Mouse (Mus musculus): ENCODE results near the gene Olfr283.
"Not testable (repeated sequence)": the region's sequence is repeated elsewhere in the genome, so short reads cannot be mapped to it uniquely, and the experiment has no call there.

Gene Olfr283

DNA sequence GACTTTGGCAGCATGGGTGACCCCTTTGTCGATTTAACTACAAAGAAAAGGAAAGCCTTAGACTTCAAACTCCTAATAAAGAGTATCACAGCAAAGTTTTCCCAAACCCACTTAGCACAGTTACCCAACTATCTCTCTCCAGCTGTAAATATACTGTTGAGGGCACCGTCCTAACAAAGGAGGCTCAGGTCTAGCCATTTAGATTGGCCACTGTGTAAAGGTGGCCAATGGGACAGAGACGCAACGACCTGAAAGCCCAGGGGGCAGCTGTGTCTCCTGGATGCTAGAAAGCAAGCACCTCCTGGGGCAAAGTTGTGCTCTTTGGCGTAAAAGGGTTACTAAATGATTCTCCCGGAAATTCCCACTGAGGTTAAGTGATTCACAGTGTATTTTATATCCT is at the start of gene Olfr283:
TSS of gene Olfr283 (minus strand) at position 101 of the 400 bp plus-strand sequence.
- ATAC-seq (ENCODE audit: low TSS enrichment): no peak

DNA sequence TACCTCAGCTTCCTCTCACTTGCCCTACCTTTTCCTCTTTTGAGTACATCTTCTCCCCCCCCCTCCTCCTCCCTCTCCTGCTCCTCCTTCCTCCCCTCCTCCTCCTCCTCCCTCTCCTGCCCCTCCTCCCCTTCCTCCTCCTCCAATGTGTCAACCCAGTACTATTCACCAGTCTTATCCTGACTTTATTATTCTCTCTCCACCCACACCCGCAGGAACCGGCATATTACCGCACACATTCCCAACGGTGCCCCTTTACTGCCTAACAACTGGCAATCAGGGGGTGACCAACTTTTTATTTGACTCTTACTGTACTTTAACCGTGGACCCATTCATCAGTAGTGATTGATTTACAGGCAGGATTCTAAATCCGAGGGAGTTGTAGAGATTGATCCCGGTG is 44.4 kb upstream of the Olfr283 start:
- ATAC-seq (ENCODE audit: low TSS enrichment): no peak

DNA sequence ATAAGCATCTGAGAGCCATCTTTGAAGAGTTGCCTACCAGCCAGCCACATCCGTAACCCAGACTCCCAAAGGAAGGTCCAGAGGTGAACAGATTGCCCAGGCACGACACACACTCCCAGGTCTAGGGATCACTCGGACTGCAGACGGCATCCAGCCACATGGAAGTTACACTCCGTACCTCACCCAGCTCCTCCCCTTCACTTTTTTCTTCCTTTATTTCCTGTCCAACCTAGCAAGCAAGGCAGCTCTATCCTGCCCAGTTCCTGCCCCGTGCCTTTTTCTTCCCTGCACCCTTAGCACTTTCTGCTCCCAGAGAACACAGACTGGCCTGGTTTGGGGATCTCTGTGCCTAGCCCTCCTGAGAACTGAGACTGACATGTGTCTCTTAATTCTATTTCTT is 44.0 kb upstream of the Olfr283 start:
- no peak for ATAC-seq (ENCODE audit: low TSS enrichment)

DNA sequence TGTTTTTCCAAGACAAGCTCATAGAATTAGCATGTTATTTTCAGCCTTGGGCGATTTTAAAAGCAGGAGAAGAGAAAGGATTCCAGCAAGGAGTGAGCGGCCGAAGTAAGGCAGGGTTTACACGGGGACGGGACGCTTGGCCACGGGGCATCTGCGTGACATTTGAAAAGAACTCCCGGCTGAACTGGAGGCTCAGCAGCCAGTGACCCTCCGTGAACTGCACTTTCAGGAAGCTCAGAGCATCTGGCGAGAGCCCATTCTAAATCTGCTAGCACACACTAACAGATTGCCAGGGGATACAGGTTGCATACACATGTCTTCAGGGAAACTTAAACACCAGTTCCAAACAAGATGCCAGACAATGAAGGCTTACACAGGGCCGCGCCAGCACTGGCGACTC is 43.6 kb upstream of the Olfr283 start:
- no peak for ATAC-seq (ENCODE audit: low TSS enrichment)

DNA sequence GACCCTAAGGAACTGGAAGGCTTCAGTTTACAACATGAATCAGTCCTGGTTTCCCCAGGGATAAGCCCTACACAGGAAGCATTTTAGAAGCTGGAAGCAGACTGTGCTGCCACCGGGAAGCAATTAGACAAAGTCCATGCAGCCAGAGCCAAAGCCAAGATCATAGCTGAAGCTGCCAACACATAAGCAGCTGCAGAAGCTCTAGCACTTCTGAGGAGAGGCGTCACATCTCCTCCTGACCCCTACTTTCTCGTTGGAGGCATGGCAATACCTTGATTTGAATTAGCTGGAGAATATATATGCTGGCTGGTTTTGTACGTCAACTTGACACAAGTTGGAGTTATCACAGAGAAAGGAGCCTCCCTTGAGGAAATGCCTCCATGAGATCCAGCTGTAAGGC is 40.2 kb upstream of the Olfr283 start:
- no peak for ATAC-seq (ENCODE audit: low TSS enrichment)

DNA sequence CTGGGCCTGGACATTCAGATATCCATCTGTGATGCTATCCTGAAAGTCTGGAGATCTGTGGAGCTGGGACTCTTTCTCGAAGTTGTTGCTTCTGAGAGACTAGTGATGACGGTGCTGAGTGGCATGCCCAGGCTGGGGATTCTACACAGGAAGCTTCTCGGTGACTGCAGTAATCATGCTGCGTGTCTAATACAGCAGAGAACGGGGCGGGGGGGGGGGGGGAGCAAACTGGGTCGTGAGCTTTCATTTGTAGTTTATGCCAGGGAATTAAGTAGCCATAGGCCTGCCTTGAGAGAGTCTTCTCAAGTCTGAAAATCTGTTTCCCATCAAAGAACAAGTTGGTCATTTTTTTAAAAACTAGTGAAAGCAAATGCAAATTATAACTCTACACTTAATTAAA is 37.4 kb upstream of the Olfr283 start:
- no peak for ATAC-seq (ENCODE audit: low TSS enrichment)

DNA sequence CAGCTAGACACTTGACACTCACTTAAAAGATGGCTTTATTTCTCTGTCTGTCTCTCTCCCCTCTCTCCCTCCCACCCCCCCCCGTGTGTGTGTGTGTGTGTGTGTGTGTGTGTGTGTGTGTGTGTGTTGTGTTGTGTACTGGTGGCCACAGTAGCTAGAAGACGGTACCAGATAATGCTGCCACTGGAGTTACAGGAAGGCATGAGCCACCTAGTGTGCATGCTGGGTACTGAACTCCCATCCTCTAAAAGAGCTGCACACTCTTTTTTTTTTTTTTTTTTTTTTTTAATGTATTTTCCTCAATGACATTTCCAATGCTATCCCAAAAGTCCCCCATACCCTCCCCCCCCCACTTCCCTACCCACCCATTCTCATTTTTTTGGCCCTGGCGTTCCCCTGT is 36.5 kb upstream of the Olfr283 start:
- not testable (repeated sequence) for ATAC-seq (ENCODE audit: low TSS enrichment)

DNA sequence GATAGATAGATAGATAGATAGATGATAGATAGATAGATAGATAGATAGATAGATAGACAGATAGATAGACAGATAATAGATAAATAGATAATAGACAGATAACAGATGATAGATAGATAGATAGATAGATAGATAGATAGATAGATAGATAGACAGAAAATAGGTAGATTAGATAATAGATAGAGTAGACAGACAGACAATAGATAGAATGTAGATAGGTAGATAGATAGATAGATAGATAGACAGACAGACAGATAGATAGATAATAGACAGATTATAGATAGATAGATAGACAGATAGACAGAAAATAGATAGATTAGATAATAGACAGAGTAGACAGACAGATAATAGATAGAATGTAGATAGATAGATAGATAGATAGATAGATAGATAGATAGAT is 36.1 kb upstream of the Olfr283 start:
- not testable (repeated sequence) for ATAC-seq (ENCODE audit: low TSS enrichment)

DNA sequence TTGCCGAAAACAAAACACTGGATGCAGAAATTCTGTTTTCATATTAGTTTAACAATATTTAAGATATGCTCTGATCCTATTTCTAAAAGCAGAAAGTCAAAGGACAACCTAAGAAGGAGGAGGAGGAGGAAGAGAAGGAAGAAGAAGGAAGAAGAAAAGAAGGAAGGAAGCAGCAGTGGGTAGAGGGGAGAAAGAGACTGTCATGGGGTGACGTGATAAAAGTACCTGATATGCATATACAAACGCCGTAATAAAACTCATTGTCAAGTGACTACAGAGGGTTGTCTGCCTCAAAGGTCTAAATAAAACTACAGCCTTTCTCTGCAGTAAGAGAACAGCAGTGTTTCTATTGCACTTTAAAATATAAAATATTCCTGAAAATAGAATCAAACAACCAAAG is 35.2 kb upstream of the Olfr283 start:
- no peak for ATAC-seq (ENCODE audit: low TSS enrichment)

DNA sequence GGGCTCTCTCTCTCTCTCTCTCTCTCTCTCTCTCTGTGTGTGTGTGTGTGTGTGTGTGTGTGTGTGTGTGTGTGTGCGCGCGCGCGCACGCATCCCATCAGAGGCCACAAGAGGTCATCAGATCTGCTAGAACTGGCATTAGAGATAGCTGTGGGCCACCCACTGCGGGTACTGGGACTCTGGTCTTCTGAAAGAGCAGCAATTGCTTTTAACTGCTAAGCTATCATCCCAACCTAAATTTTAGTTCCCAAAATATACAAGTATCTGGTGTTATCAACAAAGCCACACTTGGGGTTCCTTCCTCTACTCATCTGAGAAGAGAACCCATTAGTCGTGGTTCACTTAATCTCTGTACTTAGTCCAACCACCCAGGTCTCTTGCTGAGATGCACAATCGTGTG is 29.5 kb upstream of the Olfr283 start:
- ATAC-seq (ENCODE audit: low TSS enrichment): no peak

DNA sequence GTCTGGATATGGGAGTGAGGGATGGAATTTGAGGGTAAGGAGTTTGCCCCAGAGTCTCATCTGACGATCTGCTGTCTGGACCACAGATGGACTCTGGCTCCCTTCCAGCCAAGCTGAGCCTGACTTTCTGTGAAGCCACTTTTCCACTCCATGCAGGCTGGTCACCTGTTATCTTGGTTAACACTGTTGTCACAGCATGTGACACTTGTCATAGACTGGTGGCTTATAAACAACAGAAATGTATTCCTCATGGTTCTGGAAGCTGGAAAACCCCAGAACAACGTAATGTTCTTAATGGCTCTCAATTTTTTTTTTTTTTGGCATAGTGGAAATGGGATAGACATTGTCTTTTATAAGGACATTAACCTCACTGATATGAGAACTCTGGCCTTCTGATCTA is 28.9 kb upstream of the Olfr283 start:
- no peak for ATAC-seq (ENCODE audit: low TSS enrichment)

DNA sequence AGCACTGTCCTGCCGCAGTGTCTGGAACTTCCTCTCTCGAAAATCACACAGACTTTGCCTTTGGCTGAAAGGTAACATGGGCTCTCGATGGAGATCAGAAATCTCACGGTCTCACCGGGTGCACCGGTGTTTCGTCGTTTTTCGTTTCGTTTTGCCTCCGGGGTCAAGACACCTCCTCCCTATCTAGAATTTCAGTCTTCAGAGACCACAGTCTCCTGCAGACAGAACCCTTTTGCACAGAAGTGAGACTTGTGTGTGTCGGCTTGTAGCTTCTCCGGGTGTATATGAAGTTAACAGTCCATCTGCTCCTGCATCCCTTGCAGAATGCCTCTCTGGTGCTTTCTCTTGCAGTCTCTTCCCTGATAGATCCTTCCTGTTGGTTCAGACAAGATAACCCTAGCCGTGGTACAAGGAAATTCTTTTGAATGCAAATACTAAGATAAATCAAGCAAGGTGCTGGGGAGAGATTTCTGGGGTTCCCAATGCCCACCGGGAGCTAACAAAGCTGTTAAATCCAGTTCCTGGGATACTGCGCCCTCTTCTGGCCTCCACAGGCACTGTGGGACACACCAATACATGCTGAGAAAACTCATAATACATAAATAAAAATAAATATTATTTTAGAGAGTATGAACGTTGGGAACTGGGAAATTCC is 27.8 kb upstream of the Olfr283 start:
- peak; percentile 50; the same call in 1 of the 2 replicates for ATAC-seq (ENCODE audit: low TSS enrichment)

DNA sequence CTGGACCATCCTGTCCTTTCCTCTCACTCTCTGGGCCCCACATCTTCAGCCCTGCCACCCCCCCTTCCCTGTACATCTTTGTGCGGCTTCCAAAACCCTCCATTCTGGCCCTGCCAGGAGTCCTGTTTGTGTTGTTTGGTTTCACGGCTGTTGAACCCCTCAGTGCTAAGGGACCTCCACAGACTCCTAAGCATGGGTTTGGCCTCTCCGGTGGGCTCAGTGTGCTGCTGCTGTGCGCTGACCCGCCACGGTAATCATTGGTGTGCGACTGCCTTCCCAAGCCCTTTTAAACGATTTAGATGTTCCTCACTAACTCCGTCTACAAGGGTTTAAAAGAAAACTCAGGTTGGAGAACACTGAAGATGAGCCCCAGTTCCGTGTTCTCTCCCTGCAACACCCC is 21.6 kb upstream of the Olfr283 start:
- no peak for ATAC-seq (ENCODE audit: low TSS enrichment)

DNA sequence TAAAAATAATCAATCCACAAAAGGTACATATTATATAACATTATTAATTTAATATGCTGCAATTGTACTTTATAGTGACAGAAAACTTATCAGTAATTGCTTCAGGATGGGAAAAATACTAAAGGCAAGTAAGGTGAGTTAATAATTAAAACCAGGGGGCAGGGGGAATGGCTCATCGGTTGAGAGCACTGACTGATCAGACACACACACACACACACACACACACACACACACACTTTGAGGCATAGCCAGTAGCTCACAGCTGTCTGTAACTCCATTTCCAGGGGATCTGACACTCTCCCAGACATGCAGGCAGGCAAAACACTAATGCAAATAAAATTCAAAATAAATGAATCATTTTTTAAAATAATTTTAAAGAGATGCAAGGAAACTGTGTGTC is 16.4 kb upstream of the Olfr283 start:
- ATAC-seq (ENCODE audit: low TSS enrichment): no peak

DNA sequence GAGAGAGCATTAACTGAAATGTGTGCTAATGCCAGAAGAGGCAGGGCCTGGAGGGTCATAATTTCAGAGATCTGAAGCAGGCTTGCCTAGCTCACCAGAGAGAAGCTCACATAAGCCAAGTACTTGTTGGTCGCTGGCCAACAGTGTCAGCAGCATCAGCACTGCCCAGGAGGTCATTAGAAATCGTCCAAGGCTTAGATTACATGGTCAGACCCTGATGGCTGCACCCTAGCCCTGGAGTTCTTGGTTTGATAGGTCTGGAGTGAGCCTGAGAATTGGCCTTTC is 11.1 kb upstream of the Olfr283 start:
- no peak for ATAC-seq (ENCODE audit: low TSS enrichment)

DNA sequence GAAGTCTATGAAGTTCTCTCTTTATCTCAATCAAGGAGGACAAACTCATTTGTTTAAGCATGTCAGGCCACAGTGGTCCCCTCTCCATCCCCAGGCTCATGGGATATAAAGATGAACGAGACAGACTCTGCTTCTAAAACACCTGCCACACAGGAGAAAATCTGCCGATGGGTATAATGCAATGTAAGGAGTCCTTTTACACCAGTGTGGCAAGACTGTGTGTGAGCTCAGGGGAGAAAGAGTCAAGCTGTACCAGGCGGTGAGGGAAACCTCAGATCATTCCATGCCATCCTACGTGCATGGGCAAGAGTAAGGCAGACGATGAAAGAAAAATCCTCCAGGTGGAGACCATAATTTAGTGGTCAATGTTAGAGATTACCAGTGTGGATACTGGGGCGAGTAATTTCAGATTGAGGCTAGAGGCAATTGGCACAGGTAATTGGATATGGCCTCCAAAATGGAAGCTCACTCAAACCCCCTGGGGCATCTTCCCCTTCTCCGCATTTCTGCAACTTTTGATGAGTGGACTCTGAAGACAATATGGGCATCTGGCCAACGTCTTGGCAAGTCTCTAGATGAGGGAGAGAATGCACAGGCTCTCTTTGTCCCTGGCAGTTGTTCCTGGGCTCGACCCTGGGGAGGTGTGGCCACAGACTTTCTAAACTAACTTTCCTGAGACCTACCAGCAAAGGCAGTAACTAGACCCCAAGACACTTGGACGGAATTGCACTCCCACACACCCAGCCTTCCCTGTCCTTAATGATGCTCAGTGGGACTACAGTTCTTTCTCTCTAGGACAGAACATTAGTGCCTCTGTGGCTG is 10.5 kb upstream of the Olfr283 start:
- ATAC-seq (ENCODE audit: low TSS enrichment): no peak

DNA sequence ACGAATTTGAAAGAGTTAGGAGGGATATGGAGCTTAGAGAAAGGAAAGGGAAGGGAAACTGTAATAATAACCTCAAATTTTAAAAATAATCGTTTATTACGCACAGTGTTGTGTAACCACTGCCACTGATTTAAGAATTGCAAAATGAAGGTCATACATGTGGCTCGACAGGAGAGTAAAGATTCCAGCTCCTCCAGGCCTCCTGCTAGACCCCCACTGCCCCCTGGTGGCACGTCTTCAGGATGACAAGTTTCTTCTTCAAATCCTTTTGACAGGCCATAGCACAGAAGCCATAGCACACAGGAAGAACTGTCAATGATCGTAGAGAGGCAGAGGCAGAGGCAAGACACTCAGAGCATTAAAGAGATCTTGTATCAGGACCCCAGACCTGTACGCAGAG is 9.1 kb upstream of the Olfr283 start:
- ATAC-seq (ENCODE audit: low TSS enrichment): peak; percentile 78

DNA sequence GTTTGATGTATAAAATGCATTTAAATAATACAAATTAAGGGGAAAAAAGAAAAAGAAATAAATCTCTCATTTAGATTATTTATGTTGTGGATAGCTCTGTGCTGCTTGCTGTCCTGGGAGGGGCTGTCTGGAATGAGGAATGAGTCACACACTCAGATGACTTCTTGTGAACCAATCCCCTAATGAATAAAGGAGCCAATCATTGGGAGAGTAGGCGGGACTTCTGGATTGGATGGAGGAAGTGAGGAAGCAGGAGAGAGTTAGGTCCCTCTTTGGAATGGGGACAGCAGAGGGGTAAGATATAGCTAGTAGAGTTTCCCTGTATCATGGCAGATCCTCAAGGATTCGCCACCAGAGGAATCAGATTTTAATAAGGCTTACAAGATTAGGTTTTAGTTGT is 6.9 kb upstream of the Olfr283 start:
- ATAC-seq (ENCODE audit: low TSS enrichment): no peak

DNA sequence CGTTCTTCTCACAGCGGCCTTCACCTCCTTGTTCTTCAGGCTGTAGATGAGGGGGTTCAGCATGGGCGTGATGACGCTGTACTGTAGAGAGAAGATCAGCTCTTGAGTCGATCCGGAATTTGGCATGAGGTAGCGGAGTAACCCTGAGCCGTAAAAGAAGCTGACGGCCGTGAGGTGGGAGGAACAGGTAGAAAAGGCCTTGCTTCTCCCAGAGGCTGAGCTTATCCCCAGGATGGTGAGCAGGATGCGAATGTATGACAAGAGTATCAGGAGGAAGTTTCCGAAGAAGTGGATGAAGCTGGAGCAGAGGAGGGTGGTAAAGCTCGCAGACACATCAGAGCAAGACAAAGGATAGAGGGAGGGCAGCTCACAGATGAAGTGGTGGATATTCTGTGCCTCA is 2.5 kb downstream of the Olfr283 start:
- ATAC-seq (ENCODE audit: low TSS enrichment): no peak

DNA sequence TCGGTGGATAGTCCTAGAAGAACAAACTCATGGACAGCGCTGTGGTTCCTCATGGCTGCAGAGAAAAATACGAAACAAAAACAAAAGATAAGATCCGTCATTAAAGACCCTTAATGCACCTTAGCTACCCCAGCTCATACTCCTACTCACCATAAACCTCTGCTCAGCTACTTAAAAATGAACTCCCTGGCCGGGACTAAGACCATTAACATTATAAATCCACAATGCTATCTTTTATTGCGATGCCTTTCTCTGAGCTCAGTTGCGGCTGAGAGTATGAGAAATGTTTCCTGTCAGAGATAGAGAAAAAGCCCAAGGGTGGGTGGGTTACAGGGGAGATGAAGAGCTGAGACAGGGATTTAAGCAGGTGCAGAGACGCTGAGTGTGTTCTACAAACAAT is 39.9 kb downstream of the Olfr283 start, which contains the start of gene Olfr284:
TSS of gene Olfr284 (minus strand) at position 101 of the 400 bp plus-strand sequence.
- no peak for ATAC-seq (ENCODE audit: low TSS enrichment)
